Mouse (Mus musculus): Measurements from ENCODE around the gene Hist1h4d. TPM values are rescaled to one million over a fixed set of nuclear protein-coding genes. Genes with fewer than 3 reads are reported as not detected.
"Not testable (repeated sequence)": the region's sequence is repeated elsewhere in the genome, so short reads cannot be mapped to it uniquely, and the experiment has no call there.

Hist1h4d gene
- polyA plus RNA-seq, 1 experiment from 2014 or later = 124 TPM

GRCm38 (mm10) chr13:23586099-23586939 lies 4.9 kb downstream of the Hist1h4d start:
- peak overlapping the region; percentile 78 for H3K4me2 ChIP-seq

GRCm38 (mm10) chr13:23586940-23587225 lies 5.5 kb downstream of the Hist1h4d start:
- Histone ChIP-seq H3K9ac (ENCODE audit: low read length) (peak overlapping the region; percentile 65), H3K4me1 (ENCODE audit: control insufficient read depth, insufficient read depth, low read length) (peaks cover 17% of the 10 kb centered on the region; the same call in 1 of the 2 replicates), H3K4me3 (ENCODE audit: low read depth, low read length) (peak overlapping the region; percentile 23; the same call in 1 of the 2 replicates), H3K27me3 (ENCODE audit: control insufficient read depth, insufficient read depth, low read length) (no peaks in the 10 kb centered on the region), H3K9me3 (ENCODE audit: control insufficient read depth, low read length) (no peaks in the 10 kb centered on the region; the same call in 1 of the 2 replicates), H3K27ac (ENCODE audit: low read depth, low read length) (peak overlapping the region; percentile 95), H3K36me3 (ENCODE audit: control insufficient read depth, insufficient read depth, low read length) (no peaks in the 10 kb centered on the region), H3K4me2 (peak overlapping the region; percentile 78)
- ATAC-seq (ENCODE audit: low FRiP score) = no peak
- 3% methylated on average over 1 of the region's 1 CpGs for WGBS
- DNase-seq (ENCODE audit: low spot score, missing footprints) = no peak

More at GRCm38 (mm10) chr13:23586099-23586939, 4.9 kb downstream of the Hist1h4d start:
- H3K4me3 ChIP-seq (ENCODE audit: low read depth, low read length) = peak overlapping the region; percentile 23
- ATAC-seq (ENCODE audit: low FRiP score) (0 out of 2 replicates have a peak, but pooled peaks have one; percentile 23), DNase-seq (ENCODE audit: low spot score, missing footprints) (peak; percentile 92)
- H3K27ac ChIP-seq (ENCODE audit: low read depth, low read length) = peak overlapping the region; percentile 95
- no peaks in the 10 kb centered on the region for H3K36me3 ChIP-seq (ENCODE audit: control insufficient read depth, insufficient read depth, low read length)
- H3K9me3 ChIP-seq (ENCODE audit: control insufficient read depth, low read length) = no peaks in the 10 kb centered on the region
- H3K4me1 ChIP-seq (ENCODE audit: control insufficient read depth, insufficient read depth, low read length) = peaks cover 17% of the 10 kb centered on the region; the same call in 1 of the 2 replicates
- peak overlapping the region; percentile 65 for H3K9ac ChIP-seq (ENCODE audit: low read length)
- no peaks in the 10 kb centered on the region for H3K27me3 ChIP-seq (ENCODE audit: control insufficient read depth, insufficient read depth, low read length)
- WGBS = 1% methylated on average over 22 of the region's 22 CpGs

DNA sequence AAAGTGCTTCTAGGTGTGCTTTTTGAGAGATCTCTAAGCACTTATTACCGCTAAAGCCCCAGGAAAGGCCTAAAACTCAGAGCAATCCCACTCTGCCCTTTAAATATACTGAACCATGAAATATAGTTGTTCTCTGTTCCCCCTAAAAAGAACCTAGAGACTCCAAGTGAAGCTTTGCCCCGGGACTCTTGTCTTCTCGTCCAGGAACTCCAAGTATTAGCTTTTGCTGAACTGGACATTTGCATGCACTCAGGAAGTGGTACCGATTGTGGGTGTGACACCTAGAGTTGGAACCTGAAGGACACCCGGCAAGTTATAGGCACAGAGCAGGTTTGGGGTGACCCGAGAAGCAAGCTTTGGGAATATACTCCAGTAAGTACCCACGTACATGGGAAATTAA lies 9.8 kb downstream of the Hist1h4d start:
- Histone ChIP-seq H3K36me3 (ENCODE audit: control insufficient read depth, insufficient read depth, low read length) (no peaks in the 10 kb centered on the region), H3K4me3 (ENCODE audit: low read depth, low read length) (no peak overlapping the region), H3K9me3 (ENCODE audit: control insufficient read depth, low read length) (no peaks in the 10 kb centered on the region; the same call in 1 of the 2 replicates), H3K4me2 (no peak overlapping the region), H3K27me3 (ENCODE audit: control insufficient read depth, insufficient read depth, low read length) (no peaks in the 10 kb centered on the region), H3K4me1 (ENCODE audit: control insufficient read depth, insufficient read depth, low read length) (0 out of 2 replicates have a peak, but pooled peaks cover 5% of the 10 kb centered on the region), H3K27ac (ENCODE audit: low read depth, low read length) (no peak overlapping the region), H3K9ac (ENCODE audit: low read length) (no peak overlapping the region)
- 95% methylated on average over 7 of the region's 7 CpGs for WGBS
- DNase-seq (ENCODE audit: low spot score, missing footprints) (no peak), ATAC-seq (ENCODE audit: low FRiP score) (no peak)

- H3K9ac ChIP-seq (ENCODE audit: low read length); ATAC-seq (ENCODE audit: low FRiP score); H3K27ac ChIP-seq (ENCODE audit: low read depth, low read length); H3K27me3 ChIP-seq (ENCODE audit: control insufficient read depth, insufficient read depth, low read length); DNase-seq (ENCODE audit: low spot score, missing footprints); H3K4me1 ChIP-seq (ENCODE audit: control insufficient read depth, insufficient read depth, low read length); H3K9me3 ChIP-seq (ENCODE audit: control insufficient read depth, low read length); H3K36me3 ChIP-seq (ENCODE audit: control insufficient read depth, insufficient read depth, low read length); H3K4me3 ChIP-seq (ENCODE audit: low read depth, low read length); H3K4me2 ChIP-seq: not testable (repeated sequence)
- 91% methylated on average over 7 of the region's 7 CpGs for WGBS
These were observed 10.5 kb downstream of the Hist1h4d start for GRCm38 (mm10) chr13:23591886-23592285.

- Histone ChIP-seq H3K36me3 (ENCODE audit: control insufficient read depth, insufficient read depth, low read length) (no peaks in the 10 kb centered on the region), H3K4me3 (ENCODE audit: low read depth, low read length) (no peak overlapping the region), H3K9me3 (ENCODE audit: control insufficient read depth, low read length) (no peaks in the 10 kb centered on the region; the same call in 1 of the 2 replicates), H3K27me3 (ENCODE audit: control insufficient read depth, insufficient read depth, low read length) (no peaks in the 10 kb centered on the region), H3K9ac (ENCODE audit: low read length) (no peak overlapping the region), H3K4me2 (no peak overlapping the region), H3K4me1 (ENCODE audit: control insufficient read depth, insufficient read depth, low read length) (no peaks in the 10 kb centered on the region), H3K27ac (ENCODE audit: low read depth, low read length) (no peak overlapping the region)
- ATAC-seq (ENCODE audit: low FRiP score) (no peak), DNase-seq (ENCODE audit: low spot score, missing footprints) (no peak)
- WGBS = 89% methylated on average over 7 of the region's 7 CpGs
These were observed 11.2 kb downstream of the Hist1h4d start for GRCm38 (mm10) chr13:23592614-23593013.

- WGBS = 87% methylated on average over 5 of the region's 5 CpGs
- H3K4me2 ChIP-seq = no peak overlapping the region
- H3K9me3 ChIP-seq (ENCODE audit: control insufficient read depth, low read length) = no peaks in the 10 kb centered on the region; the same call in 1 of the 2 replicates
These were observed 11.8 kb downstream of the Hist1h4d start for GRCm38 (mm10) chr13:23593051-23593770.

GRCm38 (mm10) chr13:23595185-23595584 lies 13.8 kb downstream of the Hist1h4d start:
- DNase-seq (ENCODE audit: low spot score, missing footprints) (no peak), ATAC-seq (ENCODE audit: low FRiP score) (no peak)
- Histone ChIP-seq H3K27me3 (ENCODE audit: control insufficient read depth, insufficient read depth, low read length) (no peaks in the 10 kb centered on the region), H3K4me1 (ENCODE audit: control insufficient read depth, insufficient read depth, low read length) (no peaks in the 10 kb centered on the region), H3K36me3 (ENCODE audit: control insufficient read depth, insufficient read depth, low read length) (no peaks in the 10 kb centered on the region), H3K4me2 (no peak overlapping the region), H3K4me3 (ENCODE audit: low read depth, low read length) (no peak overlapping the region), H3K9me3 (ENCODE audit: control insufficient read depth, low read length) (no peaks in the 10 kb centered on the region; the same call in 1 of the 2 replicates), H3K9ac (ENCODE audit: low read length) (no peak overlapping the region), H3K27ac (ENCODE audit: low read depth, low read length) (no peak overlapping the region)
- WGBS = 88% methylated on average over 2 of the region's 2 CpGs

More at GRCm38 (mm10) chr13:23593051-23593770, 11.8 kb downstream of the Hist1h4d start:
- ATAC-seq (ENCODE audit: low FRiP score) (no peak), DNase-seq (ENCODE audit: low spot score, missing footprints) (no peak)
- Histone ChIP-seq H3K27ac (ENCODE audit: low read depth, low read length) (no peak overlapping the region), H3K27me3 (ENCODE audit: control insufficient read depth, insufficient read depth, low read length) (no peaks in the 10 kb centered on the region), H3K9ac (ENCODE audit: low read length) (no peak overlapping the region), H3K36me3 (ENCODE audit: control insufficient read depth, insufficient read depth, low read length) (no peaks in the 10 kb centered on the region), H3K4me3 (ENCODE audit: low read depth, low read length) (no peak overlapping the region), H3K4me1 (ENCODE audit: control insufficient read depth, insufficient read depth, low read length) (no peaks in the 10 kb centered on the region)

- no peak overlapping the region for H3K27ac ChIP-seq (ENCODE audit: low read depth, low read length)
- H3K9me3 ChIP-seq (ENCODE audit: control insufficient read depth, low read length) = no peaks in the 10 kb centered on the region; the same call in 1 of the 2 replicates
- H3K27me3 ChIP-seq (ENCODE audit: control insufficient read depth, insufficient read depth, low read length) = no peaks in the 10 kb centered on the region
- no peak for DNase-seq (ENCODE audit: low spot score, missing footprints)
- H3K9ac ChIP-seq (ENCODE audit: low read length) = no peak overlapping the region
- no peak overlapping the region for H3K4me3 ChIP-seq (ENCODE audit: low read depth, low read length)
- no peaks in the 10 kb centered on the region for H3K4me1 ChIP-seq (ENCODE audit: control insufficient read depth, insufficient read depth, low read length)
- H3K4me2 ChIP-seq = no peak overlapping the region
- H3K36me3 ChIP-seq (ENCODE audit: control insufficient read depth, insufficient read depth, low read length) = no peaks in the 10 kb centered on the region
- no peak for ATAC-seq (ENCODE audit: low FRiP score)
- 88% methylated on average over 7 of the region's 7 CpGs for WGBS
These were observed 14.4 kb downstream of the Hist1h4d start for GRCm38 (mm10) chr13:23595622-23596372.
